Mouse (Mus musculus): ENCODE data around the gene Scd1. TPM values are rescaled to one million over a fixed set of nuclear protein-coding genes. Genes with fewer than 3 reads are reported as not detected.

The Scd1 gene
- polyA plus RNA-seq (2012) = 1.2 and 1.8 TPM in 2 replicates

DNA sequence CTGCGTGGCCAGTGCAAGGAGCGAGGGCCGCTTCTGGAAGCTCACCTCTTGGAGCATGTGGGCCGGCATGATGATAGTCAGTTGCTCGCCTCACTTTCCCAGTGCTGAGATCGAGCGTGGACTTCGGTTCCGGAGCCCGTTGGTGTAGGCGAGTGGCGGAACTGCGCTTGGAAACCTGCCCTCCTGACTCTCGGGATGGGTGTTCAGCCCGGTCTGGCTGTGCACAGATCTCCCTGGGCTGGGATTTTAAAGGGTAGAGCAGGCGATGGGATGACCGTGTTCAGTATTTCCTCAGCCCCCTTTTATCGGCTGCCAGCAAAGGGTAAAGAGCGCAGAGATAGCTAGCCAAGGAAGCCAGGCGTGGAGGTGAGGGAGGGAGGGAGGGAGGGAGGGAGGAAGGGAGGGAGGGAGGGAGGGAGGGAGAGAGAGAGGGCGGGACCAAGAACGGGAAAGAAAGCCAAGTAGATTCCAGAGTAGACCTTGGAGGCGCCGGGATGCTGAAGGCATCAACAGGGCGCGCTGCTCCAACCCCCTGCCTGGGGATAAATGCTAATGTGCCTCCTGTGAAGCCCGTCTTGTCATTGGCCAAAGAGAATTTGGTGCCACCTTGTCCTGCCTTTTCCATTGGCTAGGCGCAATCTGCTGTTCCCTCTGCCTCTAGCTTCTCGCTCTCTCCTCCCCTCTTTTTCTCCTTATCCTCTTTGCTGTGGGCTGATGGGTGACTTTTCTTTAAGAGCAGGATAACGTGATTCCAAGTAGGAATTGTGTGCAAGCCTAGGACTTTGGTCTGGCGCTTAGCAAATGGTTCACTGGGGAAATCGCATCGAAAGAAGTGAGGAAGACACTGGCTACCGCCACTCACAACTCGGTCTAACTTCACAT lies at the start of gene Scd1:
Gene Scd1 (minus strand): TSS at position 539 of the 882 bp plus-strand sequence.
- H3K4me3 ChIP-seq (replicated peaks) = peak within 1 kb of the TSS; percentile 67
- peaks cover 54% of the 10 kb centered on the region for H3K4me1 ChIP-seq (ENCODE audit: control insufficient read depth)
- H3K36me3 ChIP-seq (ENCODE audit: control insufficient read depth) = peaks cover 37% of the 10 kb centered on the region
- no peaks in the 10 kb centered on the region for H3K9me3 ChIP-seq (ENCODE audit: control insufficient read depth, low read length)
- TF ChIP-seq TAL1 (IDR thresholded peaks at IDR 0.05; ENCODE audit: low read length) (no peak), GATA1 (IDR thresholded peaks at IDR 0.05; ENCODE audit: low read length) (no peak)
- H3K27me3 ChIP-seq (ENCODE audit: control insufficient read depth) = peaks cover 5% of the 10 kb centered on the region

DNA sequence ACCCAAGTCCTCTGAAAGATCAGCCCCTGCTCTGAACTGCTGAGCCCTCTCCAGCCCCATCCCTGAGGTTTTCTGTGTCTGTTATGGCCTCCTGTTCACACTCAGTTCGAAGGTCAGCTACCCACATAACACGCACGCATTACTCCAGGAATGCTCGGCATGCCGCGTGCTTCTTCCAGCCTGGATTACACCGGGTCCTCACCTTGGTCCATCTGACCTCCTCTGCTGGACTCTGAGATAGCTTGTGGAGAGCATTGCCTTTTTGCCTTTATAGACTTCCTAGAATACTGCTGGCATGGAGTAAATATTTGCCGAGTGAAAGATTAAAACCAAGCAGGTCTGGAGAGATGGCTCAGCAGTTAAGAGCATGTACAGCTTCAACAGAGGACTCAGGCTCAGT lies 47.7 kb upstream of the Scd1 start:
- no peaks in the 10 kb centered on the region for H3K9me3 ChIP-seq (ENCODE audit: control insufficient read depth, low read length)

GRCm38 (mm10) chr19:44454862-44455261 lies 47.2 kb upstream of the Scd1 start:
- no peaks in the 10 kb centered on the region for H3K4me1 ChIP-seq (ENCODE audit: control insufficient read depth)

More for the DNA sequence above, 47.7 kb upstream of the Scd1 start:
- no peaks in the 10 kb centered on the region for H3K27me3 ChIP-seq (ENCODE audit: control insufficient read depth)
- TF ChIP-seq GATA1 (IDR thresholded peaks at IDR 0.05; ENCODE audit: low read length) (no peak), TAL1 (IDR thresholded peaks at IDR 0.05; ENCODE audit: low read length) (no peak)
- no peak overlapping the region for H3K4me3 ChIP-seq (replicated peaks)
- no peaks in the 10 kb centered on the region for H3K36me3 ChIP-seq (ENCODE audit: control insufficient read depth)
- H3K4me1 ChIP-seq (ENCODE audit: control insufficient read depth) = no peaks in the 10 kb centered on the region

DNA sequence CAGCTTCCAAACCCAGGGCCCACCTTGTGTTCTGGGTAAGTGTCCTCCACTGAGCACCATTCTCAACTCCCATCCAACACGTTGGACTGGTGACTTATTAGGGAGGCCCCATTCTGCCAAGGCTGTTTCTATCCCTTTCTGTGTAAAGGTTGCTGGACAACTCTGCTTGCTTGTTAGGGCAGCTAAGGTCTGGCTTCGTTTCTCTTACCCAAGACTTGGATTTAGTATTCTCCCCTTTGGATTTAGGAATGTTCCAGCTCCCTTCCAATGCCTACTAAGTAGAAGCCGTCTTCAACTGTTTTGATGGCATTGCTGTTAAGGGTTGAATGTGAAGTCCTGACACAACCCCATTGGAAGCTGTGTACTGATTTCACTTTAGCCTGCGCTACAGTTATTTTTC lies 40.2 kb upstream of the Scd1 start:
- Histone ChIP-seq H3K36me3 (ENCODE audit: control insufficient read depth) (no peaks in the 10 kb centered on the region), H3K4me3 (replicated peaks) (no peak overlapping the region), H3K9me3 (ENCODE audit: control insufficient read depth, low read length) (no peaks in the 10 kb centered on the region), H3K27me3 (ENCODE audit: control insufficient read depth) (no peaks in the 10 kb centered on the region), H3K4me1 (ENCODE audit: control insufficient read depth) (no peaks in the 10 kb centered on the region)
- TF ChIP-seq TAL1 (IDR thresholded peaks at IDR 0.05; ENCODE audit: low read length) (no peak), GATA1 (IDR thresholded peaks at IDR 0.05; ENCODE audit: low read length) (no peak)

More at GRCm38 (mm10) chr19:44454862-44455261, 47.2 kb upstream of the Scd1 start:
- Histone ChIP-seq H3K27me3 (ENCODE audit: control insufficient read depth) (no peaks in the 10 kb centered on the region), H3K36me3 (ENCODE audit: control insufficient read depth) (no peaks in the 10 kb centered on the region), H3K9me3 (ENCODE audit: control insufficient read depth, low read length) (no peaks in the 10 kb centered on the region), H3K4me3 (replicated peaks) (no peak overlapping the region)
- no peak for TF ChIP-seq TAL1 (IDR thresholded peaks at IDR 0.05; ENCODE audit: low read length)
- no peak for TF ChIP-seq GATA1 (IDR thresholded peaks at IDR 0.05; ENCODE audit: low read length)

DNA sequence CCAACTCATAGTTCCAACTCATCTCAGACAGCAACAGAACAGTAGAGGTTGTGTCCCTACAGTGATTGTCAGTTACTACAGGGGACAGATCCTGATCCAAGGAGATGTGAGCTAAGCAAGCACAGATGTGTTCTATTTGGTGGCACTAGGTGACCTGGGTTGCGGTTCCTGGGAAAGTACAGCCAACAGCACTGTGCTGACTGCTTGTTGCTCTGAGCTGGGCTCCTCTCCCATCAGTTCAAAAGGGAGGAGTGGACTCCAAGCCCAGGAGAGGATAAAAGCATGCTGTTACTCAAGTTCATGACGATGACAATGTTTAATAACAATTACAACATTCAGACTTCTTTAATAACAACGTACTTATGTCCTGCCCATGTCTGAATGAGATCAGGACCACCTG lies 38.1 kb upstream of the Scd1 start:
- Histone ChIP-seq H3K9me3 (ENCODE audit: control insufficient read depth, low read length) (no peaks in the 10 kb centered on the region), H3K4me1 (ENCODE audit: control insufficient read depth) (no peaks in the 10 kb centered on the region), H3K4me3 (replicated peaks) (no peak overlapping the region), H3K27me3 (ENCODE audit: control insufficient read depth) (no peaks in the 10 kb centered on the region), H3K36me3 (ENCODE audit: control insufficient read depth) (no peaks in the 10 kb centered on the region)
- no peak for TF ChIP-seq TAL1 (IDR thresholded peaks at IDR 0.05; ENCODE audit: low read length)
- TF ChIP-seq GATA1 (IDR thresholded peaks at IDR 0.05; ENCODE audit: low read length) = no peak

- Histone ChIP-seq H3K36me3 (ENCODE audit: control insufficient read depth) (no peaks in the 10 kb centered on the region), H3K27me3 (ENCODE audit: control insufficient read depth) (no peaks in the 10 kb centered on the region), H3K4me3 (replicated peaks) (no peak overlapping the region), H3K9me3 (ENCODE audit: control insufficient read depth, low read length) (no peaks in the 10 kb centered on the region), H3K4me1 (ENCODE audit: control insufficient read depth) (no peaks in the 10 kb centered on the region)
- TF ChIP-seq TAL1 (IDR thresholded peaks at IDR 0.05; ENCODE audit: low read length) (no peak), GATA1 (IDR thresholded peaks at IDR 0.05; ENCODE audit: low read length) (no peak)
Observed at GRCm38 (mm10) chr19:44439302-44439701, 31.6 kb upstream of the Scd1 start.

DNA sequence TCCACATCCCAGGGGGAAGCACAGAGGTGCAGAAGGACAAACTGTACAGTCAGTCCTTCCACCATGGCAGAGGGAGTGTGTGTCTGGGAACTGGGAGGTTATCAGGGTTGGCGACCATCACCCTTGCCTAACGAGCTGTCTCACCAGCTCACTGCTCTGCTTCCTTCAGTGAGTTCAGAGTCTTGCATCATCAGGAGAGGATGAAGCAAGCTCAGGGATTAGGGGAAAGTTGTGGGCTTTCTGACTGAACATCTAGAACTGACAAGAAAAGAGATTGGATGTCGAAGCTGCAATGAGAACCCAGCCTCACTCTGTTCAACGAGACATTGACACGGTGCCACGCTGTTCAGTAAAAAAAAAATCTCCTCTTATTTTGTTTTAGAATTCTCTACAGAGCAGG lies 30.3 kb upstream of the Scd1 start:
- H3K4me1 ChIP-seq (ENCODE audit: control insufficient read depth) = no peaks in the 10 kb centered on the region

DNA sequence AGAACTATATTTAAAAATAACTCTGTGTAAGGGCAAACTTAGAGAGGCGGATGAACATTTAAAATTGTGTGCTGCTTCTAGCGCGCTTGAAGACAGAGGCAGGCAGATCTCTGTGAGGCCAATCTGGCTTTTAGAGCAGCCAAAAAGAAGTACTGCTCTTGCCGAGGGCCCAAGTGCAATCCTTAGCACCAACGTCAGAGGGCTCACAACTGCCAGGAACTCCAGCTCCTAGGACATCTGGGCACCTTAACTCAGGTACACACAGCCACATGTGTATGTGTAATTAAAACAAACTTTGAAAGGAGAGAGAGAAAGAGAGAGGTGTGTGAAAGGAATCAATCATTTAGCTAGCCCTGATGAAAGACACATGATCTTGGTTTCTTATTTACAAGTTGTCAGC lies 24.4 kb upstream of the Scd1 start:
- Histone ChIP-seq H3K4me1 (ENCODE audit: control insufficient read depth) (no peaks in the 10 kb centered on the region), H3K4me3 (replicated peaks) (no peak overlapping the region), H3K9me3 (ENCODE audit: control insufficient read depth, low read length) (no peaks in the 10 kb centered on the region), H3K27me3 (ENCODE audit: control insufficient read depth) (0 out of 2 replicates have a peak, but pooled peaks cover 3% of the 10 kb centered on the region), H3K36me3 (ENCODE audit: control insufficient read depth) (no peaks in the 10 kb centered on the region)
- TF ChIP-seq GATA1 (IDR thresholded peaks at IDR 0.05; ENCODE audit: low read length) (no peak), TAL1 (IDR thresholded peaks at IDR 0.05; ENCODE audit: low read length) (no peak)

More for the DNA sequence above, 30.3 kb upstream of the Scd1 start:
- H3K36me3 ChIP-seq (ENCODE audit: control insufficient read depth) = no peaks in the 10 kb centered on the region
- no peak overlapping the region for H3K4me3 ChIP-seq (replicated peaks)
- no peaks in the 10 kb centered on the region for H3K9me3 ChIP-seq (ENCODE audit: control insufficient read depth, low read length)
- H3K27me3 ChIP-seq (ENCODE audit: control insufficient read depth) = no peaks in the 10 kb centered on the region
- no peak for TF ChIP-seq GATA1 (IDR thresholded peaks at IDR 0.05; ENCODE audit: low read length)
- TF ChIP-seq TAL1 (IDR thresholded peaks at IDR 0.05; ENCODE audit: low read length) = no peak

- no peaks in the 10 kb centered on the region for H3K36me3 ChIP-seq (ENCODE audit: control insufficient read depth)
- no peak for TF ChIP-seq TAL1 (IDR thresholded peaks at IDR 0.05; ENCODE audit: low read length)
- no peak for TF ChIP-seq GATA1 (IDR thresholded peaks at IDR 0.05; ENCODE audit: low read length)
- H3K4me1 ChIP-seq (ENCODE audit: control insufficient read depth) = no peaks in the 10 kb centered on the region
- H3K27me3 ChIP-seq (ENCODE audit: control insufficient read depth) = peaks cover 3% of the 10 kb centered on the region; the same call in 1 of the 2 replicates
- H3K4me3 ChIP-seq (replicated peaks) = no peak overlapping the region
- no peaks in the 10 kb centered on the region for H3K9me3 ChIP-seq (ENCODE audit: control insufficient read depth, low read length)
Observed at GRCm38 (mm10) chr19:44427721-44428120, 20.0 kb upstream of the Scd1 start.
